Mouse (Mus musculus): ENCODE data around the gene Tfap2d. TPM values are rescaled to one million over a fixed set of nuclear protein-coding genes. Genes with fewer than 3 reads are reported as not detected.

Gene Tfap2d
- polyA plus RNA-seq (2015; fragmentation: Nextera tagmentation; extraction: Ambion mirVana): not detected in 2 replicates

DNA sequence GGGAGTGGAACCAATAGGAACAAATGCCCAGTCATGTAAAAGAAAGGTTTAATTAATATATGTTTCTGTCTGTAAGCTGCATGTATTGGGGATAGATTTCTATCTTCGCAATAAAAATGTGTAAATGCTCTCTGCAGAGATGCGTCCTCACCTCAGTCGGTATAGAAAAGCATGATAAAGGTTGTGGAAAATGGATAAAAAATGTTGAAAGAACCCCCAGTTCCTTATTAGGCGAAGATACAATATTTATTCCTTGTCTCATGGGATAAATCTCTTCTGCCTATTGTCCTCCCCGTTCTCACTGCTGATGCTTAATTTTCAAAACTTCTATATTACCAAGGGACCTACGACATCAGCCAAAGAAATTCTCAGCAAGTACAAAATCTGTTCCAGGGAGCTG is at the start of gene Tfap2d:
Gene Tfap2d, plus strand, starts transcription at position 392 of the 400 bp plus-strand sequence.
- no peaks in the 10 kb centered on the region for H3K4me1 ChIP-seq
- ATAC-seq (replicated peaks; ENCODE audit: low FRiP score): no peak
- H3K36me3 ChIP-seq: no peaks in the 10 kb centered on the region
- no peak within 1 kb of the TSS for H3K4me2 ChIP-seq
- H3K27ac ChIP-seq: no peak within 1 kb of the TSS
- no peak within 1 kb of the TSS for H3K4me3 ChIP-seq (replicated peaks)
- no peak within 1 kb of the TSS for H3K9ac ChIP-seq
- WGBS: 5% methylated on average over 6 of the region's 6 CpGs
- no peaks in the 10 kb centered on the region for H3K9me3 ChIP-seq (replicated peaks)
- H3K27me3 ChIP-seq: peaks cover 98% of the 10 kb centered on the region

- no peaks in the 10 kb centered on the region for H3K9me3 ChIP-seq (replicated peaks)
- H3K4me3 ChIP-seq (replicated peaks): no peak overlapping the region
- no peaks in the 10 kb centered on the region for H3K4me1 ChIP-seq
- H3K4me2 ChIP-seq: no peak overlapping the region
- no peak overlapping the region for H3K9ac ChIP-seq
- no peaks in the 10 kb centered on the region for H3K36me3 ChIP-seq
- WGBS: 20% methylated on average over 3 of the region's 3 CpGs
- ATAC-seq (replicated peaks; ENCODE audit: low FRiP score): no peak
- no peak overlapping the region for H3K27ac ChIP-seq
- H3K27me3 ChIP-seq: no peaks in the 10 kb centered on the region
These were observed 46.5 kb upstream of the Tfap2d start for GRCm38 (mm10) chr1:19056300-19056699.

DNA sequence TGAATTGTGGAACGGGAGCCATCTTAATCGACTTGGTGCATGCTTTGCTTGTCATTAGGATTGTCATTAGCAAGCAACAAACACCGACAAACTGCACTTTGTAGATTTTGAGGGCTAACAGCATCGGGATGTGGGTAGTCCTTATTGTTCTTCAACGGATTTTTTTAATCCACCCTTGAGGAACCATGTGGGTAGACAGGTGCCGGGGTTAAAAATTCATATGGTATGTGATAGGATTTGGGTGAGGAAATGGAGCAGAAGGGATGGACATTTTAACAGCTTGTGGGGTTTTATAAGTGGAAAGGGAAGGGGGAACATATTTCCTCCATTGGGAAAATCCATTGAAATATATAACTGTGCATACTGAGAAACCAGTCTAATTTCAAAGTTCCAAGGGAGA is 46.0 kb upstream of the Tfap2d start:
- Histone ChIP-seq H3K9ac (no peak overlapping the region), H3K27ac (no peak overlapping the region), H3K36me3 (no peaks in the 10 kb centered on the region), H3K4me2 (no peak overlapping the region), H3K27me3 (no peaks in the 10 kb centered on the region), H3K4me1 (no peaks in the 10 kb centered on the region), H3K9me3 (replicated peaks) (no peaks in the 10 kb centered on the region), H3K4me3 (replicated peaks) (no peak overlapping the region)
- ATAC-seq (replicated peaks; ENCODE audit: low FRiP score): no peak
- 77% methylated on average over 6 of the region's 6 CpGs for WGBS

DNA sequence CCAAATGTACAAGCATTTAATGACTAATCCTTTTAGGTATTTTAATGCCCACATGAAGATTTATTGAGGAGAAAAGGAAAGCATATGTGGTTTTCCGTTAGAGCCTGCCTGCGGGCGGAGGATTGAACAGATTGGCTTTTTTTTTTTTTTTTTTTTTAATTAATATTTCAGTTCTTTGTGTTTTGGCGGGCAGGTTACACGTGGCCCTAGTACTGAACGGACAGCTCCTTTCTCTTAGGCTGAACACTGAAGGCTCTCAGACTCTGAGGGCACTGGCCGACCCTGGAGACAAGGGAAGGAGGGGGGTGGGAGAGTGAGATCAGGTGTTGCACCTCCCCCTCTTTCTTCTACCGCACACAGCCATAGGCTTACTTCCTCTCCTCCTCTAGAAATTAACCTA is 14.7 kb upstream of the Tfap2d start:
- H3K27me3 ChIP-seq: 0 out of 2 replicates have a peak, but pooled peaks cover 7% of the 10 kb centered on the region
- 13% methylated on average over 8 of the region's 8 CpGs for WGBS
- peak; percentile 60; the same call in 1 of the 2 replicates for ATAC-seq (replicated peaks; ENCODE audit: low FRiP score)
- no peak overlapping the region for H3K4me3 ChIP-seq (replicated peaks)
- H3K9ac ChIP-seq: no peak overlapping the region
- no peaks in the 10 kb centered on the region for H3K4me1 ChIP-seq
- no peak overlapping the region for H3K4me2 ChIP-seq
- H3K9me3 ChIP-seq (replicated peaks): no peaks in the 10 kb centered on the region
- no peak overlapping the region for H3K27ac ChIP-seq
- no peaks in the 10 kb centered on the region for H3K36me3 ChIP-seq

GRCm38 (mm10) chr1:19096921-19097320 is 5.9 kb upstream of the Tfap2d start:
- under 1% methylated on average over 18 of the region's 18 CpGs for WGBS
- Histone ChIP-seq H3K9ac (no peak overlapping the region), H3K27me3 (peaks cover 77% of the 10 kb centered on the region)

DNA sequence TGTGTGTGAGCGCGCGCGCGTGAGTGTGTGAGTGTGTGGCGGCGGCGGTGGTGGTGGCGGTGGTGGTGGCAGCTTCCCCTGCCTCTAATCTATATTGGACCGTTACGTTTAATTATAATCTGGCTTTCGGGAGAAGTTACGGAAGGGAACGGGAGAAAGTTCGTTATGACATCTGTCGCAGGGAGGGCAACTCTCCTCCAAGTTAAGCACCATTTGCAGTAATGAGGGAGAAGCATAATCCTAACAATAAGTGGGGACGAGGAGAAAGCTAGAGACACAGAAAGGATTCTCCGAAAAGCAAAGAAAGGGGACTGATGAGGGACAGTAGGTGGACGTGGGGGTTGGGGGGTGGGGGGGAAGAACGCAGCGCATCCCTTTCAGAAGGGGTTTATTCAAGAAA is 494 bp downstream of the Tfap2d start:
- Histone ChIP-seq H3K27ac (no peak overlapping the region), H3K27me3 (peaks cover 100% of the 10 kb centered on the region), H3K9ac (no peak overlapping the region), H3K4me1 (no peaks in the 10 kb centered on the region), H3K4me2 (no peak overlapping the region), H3K4me3 (replicated peaks) (no peak overlapping the region), H3K36me3 (no peaks in the 10 kb centered on the region), H3K9me3 (replicated peaks) (no peaks in the 10 kb centered on the region)
- ATAC-seq (replicated peaks; ENCODE audit: low FRiP score): no peak
- under 1% methylated on average over 21 of the region's 21 CpGs for WGBS

More at GRCm38 (mm10) chr1:19096921-19097320, 5.9 kb upstream of the Tfap2d start:
- Histone ChIP-seq H3K4me1 (no peaks in the 10 kb centered on the region), H3K27ac (no peak overlapping the region), H3K9me3 (replicated peaks) (no peaks in the 10 kb centered on the region), H3K4me2 (no peak overlapping the region), H3K36me3 (no peaks in the 10 kb centered on the region), H3K4me3 (replicated peaks) (no peak overlapping the region)
- ATAC-seq (replicated peaks; ENCODE audit: low FRiP score): no peak

DNA sequence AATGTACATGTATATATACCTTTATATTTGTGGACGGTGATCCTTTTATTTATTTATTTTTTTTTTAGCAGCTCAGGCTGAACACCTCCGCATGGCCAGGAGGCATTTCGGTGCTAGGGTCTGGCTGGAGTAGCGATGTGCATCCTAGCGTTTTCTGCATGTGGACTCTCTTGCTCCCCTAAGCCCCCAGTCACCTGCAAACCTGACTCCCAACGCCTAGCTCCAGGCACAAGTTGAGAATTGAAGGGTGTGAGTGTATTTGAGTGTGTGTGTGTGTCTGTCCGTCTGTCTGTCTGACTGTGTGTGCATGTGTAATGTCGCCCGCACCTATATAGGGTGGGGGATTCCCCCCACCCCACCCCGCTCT is 937 bp downstream of the Tfap2d start:
- ATAC-seq (replicated peaks; ENCODE audit: low FRiP score): no peak
- Histone ChIP-seq H3K27ac (no peak overlapping the region), H3K9ac (no peak overlapping the region), H3K4me1 (no peaks in the 10 kb centered on the region), H3K27me3 (peaks cover 100% of the 10 kb centered on the region), H3K9me3 (replicated peaks) (no peaks in the 10 kb centered on the region), H3K4me3 (replicated peaks) (no peak overlapping the region), H3K4me2 (no peak overlapping the region), H3K36me3 (no peaks in the 10 kb centered on the region)
- 3% methylated on average over 10 of the region's 10 CpGs for WGBS

- peaks cover 100% of the 10 kb centered on the region for H3K27me3 ChIP-seq
- no peak overlapping the region for H3K27ac ChIP-seq
- no peak overlapping the region for H3K4me3 ChIP-seq (replicated peaks)
- ATAC-seq (replicated peaks; ENCODE audit: low FRiP score): no peak
- no peak overlapping the region for H3K4me2 ChIP-seq
- whole genome bisulfite sequencing: under 1% methylated on average over 40 of the region's 40 CpGs
- H3K4me1 ChIP-seq: no peaks in the 10 kb centered on the region
- no peaks in the 10 kb centered on the region for H3K36me3 ChIP-seq
- no peaks in the 10 kb centered on the region for H3K9me3 ChIP-seq (replicated peaks)
- H3K9ac ChIP-seq: no peak overlapping the region
These were observed 1.5 kb downstream of the Tfap2d start for GRCm38 (mm10) chr1:19104143-19104857.

DNA sequence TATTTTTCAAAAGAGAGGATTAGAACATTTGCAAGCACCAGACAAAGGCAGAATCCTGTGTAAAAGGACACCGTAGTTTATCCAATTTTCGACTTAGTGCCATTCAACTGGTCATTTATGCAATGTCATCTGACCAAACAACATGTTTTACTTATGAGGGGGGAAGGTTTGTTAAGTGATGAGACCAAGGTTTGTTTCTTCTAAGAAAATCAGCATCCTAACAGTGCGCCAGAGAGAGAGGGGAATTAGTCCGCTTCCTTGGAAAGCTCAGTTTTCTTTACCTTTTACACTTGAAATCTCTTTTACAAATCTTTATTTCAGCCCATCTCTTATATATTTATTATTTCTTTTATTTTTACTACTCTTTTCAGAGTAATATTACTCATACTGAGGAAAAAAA is 3.6 kb downstream of the Tfap2d start:
- Histone ChIP-seq H3K4me2 (no peak overlapping the region), H3K27ac (no peak overlapping the region), H3K4me1 (no peaks in the 10 kb centered on the region), H3K9me3 (replicated peaks) (no peaks in the 10 kb centered on the region), H3K27me3 (peaks cover 100% of the 10 kb centered on the region), H3K4me3 (replicated peaks) (no peak overlapping the region), H3K9ac (no peak overlapping the region), H3K36me3 (no peaks in the 10 kb centered on the region)
- no peak for ATAC-seq (replicated peaks; ENCODE audit: low FRiP score)
- 4% methylated on average over 4 of the region's 4 CpGs for WGBS

DNA sequence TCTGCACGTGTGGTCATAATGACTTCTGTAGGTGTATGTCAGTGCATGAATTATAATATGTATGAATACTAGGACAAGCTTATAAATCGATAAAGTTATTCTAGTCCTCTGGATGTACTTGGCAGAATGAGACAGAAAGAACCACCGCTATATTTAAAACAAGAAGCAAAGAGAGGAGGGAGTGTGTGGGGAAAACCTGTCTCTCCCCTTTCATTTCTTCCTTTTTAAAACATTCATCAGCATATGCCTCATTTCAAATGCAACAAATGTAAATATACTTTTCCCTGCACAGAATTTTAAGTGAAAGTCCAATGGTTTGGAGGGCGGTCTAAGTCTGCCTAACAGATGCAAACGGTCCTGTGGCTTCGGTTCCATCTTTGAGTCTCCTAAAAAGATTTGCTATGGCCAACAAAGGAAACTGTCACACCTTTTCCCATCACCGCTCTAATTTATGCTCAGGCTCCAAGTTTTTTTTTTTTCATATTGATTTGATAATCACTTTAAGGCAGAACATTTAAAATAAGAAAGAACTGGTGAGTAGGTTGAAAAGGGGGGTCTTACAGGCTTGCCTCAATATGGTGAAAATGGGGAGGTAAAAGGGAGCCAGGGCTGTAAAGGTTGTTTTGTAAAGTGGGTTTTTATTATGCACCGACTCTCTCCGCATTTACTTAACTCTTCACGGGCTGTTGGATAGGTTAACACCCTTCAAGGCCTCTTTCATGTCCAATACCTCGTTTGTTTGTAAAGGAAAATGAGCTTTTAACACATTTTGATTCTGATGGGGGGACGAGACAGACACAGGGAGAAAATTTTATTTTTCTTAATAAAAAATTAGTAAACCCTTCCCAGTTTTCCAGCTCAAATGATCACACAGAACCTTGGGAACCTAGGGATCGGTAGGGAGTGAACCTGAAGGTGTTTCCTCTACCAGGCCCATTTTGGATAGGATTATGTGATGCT is 4.3 kb downstream of the Tfap2d start:
- no peak overlapping the region for H3K4me2 ChIP-seq
- WGBS: under 1% methylated on average over 13 of the region's 13 CpGs

GRCm38 (mm10) chr1:19107801-19108200 is 5.0 kb downstream of the Tfap2d start:
- Histone ChIP-seq H3K9ac (no peak overlapping the region), H3K4me1 (no peaks in the 10 kb centered on the region), H3K36me3 (no peaks in the 10 kb centered on the region), H3K27ac (no peak overlapping the region), H3K27me3 (peaks cover 100% of the 10 kb centered on the region), H3K4me3 (replicated peaks) (no peak overlapping the region), H3K4me2 (no peak overlapping the region), H3K9me3 (replicated peaks) (no peaks in the 10 kb centered on the region)
- 0% methylated on average over 3 of the region's 3 CpGs for WGBS
- no peak for ATAC-seq (replicated peaks; ENCODE audit: low FRiP score)

More for the DNA sequence above, 4.3 kb downstream of the Tfap2d start:
- Histone ChIP-seq H3K36me3 (no peaks in the 10 kb centered on the region), H3K27me3 (peaks cover 100% of the 10 kb centered on the region), H3K4me3 (replicated peaks) (no peak overlapping the region), H3K9ac (no peak overlapping the region), H3K4me1 (no peaks in the 10 kb centered on the region), H3K9me3 (replicated peaks) (no peaks in the 10 kb centered on the region), H3K27ac (no peak overlapping the region)
- no peak for ATAC-seq (replicated peaks; ENCODE audit: low FRiP score)

GRCm38 (mm10) chr1:19109711-19110110 is 6.9 kb downstream of the Tfap2d start:
- peaks cover 93% of the 10 kb centered on the region for H3K27me3 ChIP-seq
- WGBS: under 1% methylated on average over 16 of the region's 16 CpGs

More at GRCm38 (mm10) chr1:19109711-19110110, 6.9 kb downstream of the Tfap2d start:
- H3K4me3 ChIP-seq (replicated peaks): no peak overlapping the region
- no peaks in the 10 kb centered on the region for H3K9me3 ChIP-seq (replicated peaks)
- no peak overlapping the region for H3K4me2 ChIP-seq
- H3K27ac ChIP-seq: no peak overlapping the region
- no peaks in the 10 kb centered on the region for H3K36me3 ChIP-seq
- no peak overlapping the region for H3K9ac ChIP-seq
- ATAC-seq (replicated peaks; ENCODE audit: low FRiP score): 0 out of 2 replicates have a peak, but pooled peaks have one; percentile 54
- H3K4me1 ChIP-seq: no peaks in the 10 kb centered on the region
